Mouse (Mus musculus): Measurements from ENCODE around the gene Ocln. TPM values are rescaled to one million over a fixed set of nuclear protein-coding genes. Genes with fewer than 3 reads are reported as not detected.

The Ocln gene
- polyA plus RNA-seq, 1 experiment = 0.50 TPM

- no peak overlapping the region for H3K4me3 ChIP-seq (ENCODE audit: insufficient read depth, low read length)
- no peaks in the 10 kb centered on the region for H3K4me1 ChIP-seq (ENCODE audit: control insufficient read depth, insufficient read depth, low read length)
- no peak overlapping the region for H3K27ac ChIP-seq (ENCODE audit: insufficient read depth, low read depth, low read length)
- TF ChIP-seq POLR2A (IDR thresholded peaks at IDR 0.05; ENCODE audit: borderline replicate concordance, low read depth, low read length) (no peak), CTCF (IDR thresholded peaks at IDR 0.05; ENCODE audit: low read depth, low read length) (no peak)
Observed at GRCm38 (mm10) chr13:100547269-100547668, 5.2 kb downstream of the Ocln start.

GRCm38 (mm10) chr13:100545510-100545909 is 7.0 kb downstream of the Ocln start:
- no peaks in the 10 kb centered on the region for H3K4me1 ChIP-seq (ENCODE audit: control insufficient read depth, insufficient read depth, low read length)
- TF ChIP-seq CTCF (IDR thresholded peaks at IDR 0.05; ENCODE audit: low read depth, low read length) (no peak), POLR2A (IDR thresholded peaks at IDR 0.05; ENCODE audit: borderline replicate concordance, low read depth, low read length) (no peak)
- no peak overlapping the region for H3K27ac ChIP-seq (ENCODE audit: insufficient read depth, low read depth, low read length)
- no peak overlapping the region for H3K4me3 ChIP-seq (ENCODE audit: insufficient read depth, low read length)

- Histone ChIP-seq H3K4me3 (ENCODE audit: insufficient read depth, low read length) (no peak overlapping the region), H3K27ac (ENCODE audit: insufficient read depth, low read depth, low read length) (no peak overlapping the region), H3K4me1 (ENCODE audit: control insufficient read depth, insufficient read depth, low read length) (no peaks in the 10 kb centered on the region)
- TF ChIP-seq POLR2A (IDR thresholded peaks at IDR 0.05; ENCODE audit: borderline replicate concordance, low read depth, low read length) = no peak
- no peak for TF ChIP-seq CTCF (IDR thresholded peaks at IDR 0.05; ENCODE audit: low read depth, low read length)
Observed at GRCm38 (mm10) chr13:100544220-100544662, 8.3 kb downstream of the Ocln start.

GRCm38 (mm10) chr13:100543011-100543767 is 9.3 kb downstream of the Ocln start:
- H3K4me3 ChIP-seq (ENCODE audit: insufficient read depth, low read length) = no peak overlapping the region
- H3K4me1 ChIP-seq (ENCODE audit: control insufficient read depth, insufficient read depth, low read length) = no peaks in the 10 kb centered on the region
- no peak for TF ChIP-seq POLR2A (IDR thresholded peaks at IDR 0.05; ENCODE audit: borderline replicate concordance, low read depth, low read length)
- TF ChIP-seq CTCF (IDR thresholded peaks at IDR 0.05; ENCODE audit: low read depth, low read length) = no peak
- no peak overlapping the region for H3K27ac ChIP-seq (ENCODE audit: insufficient read depth, low read depth, low read length)

GRCm38 (mm10) chr13:100536149-100536548 is 16.4 kb downstream of the Ocln start:
- TF ChIP-seq POLR2A (IDR thresholded peaks at IDR 0.05; ENCODE audit: borderline replicate concordance, low read depth, low read length) = no peak
- Histone ChIP-seq H3K27ac (ENCODE audit: insufficient read depth, low read depth, low read length) (no peak overlapping the region), H3K4me3 (ENCODE audit: insufficient read depth, low read length) (no peak overlapping the region), H3K4me1 (ENCODE audit: control insufficient read depth, insufficient read depth, low read length) (no peaks in the 10 kb centered on the region)

GRCm38 (mm10) chr13:100532788-100533365 is 19.6 kb downstream of the Ocln start:
- Histone ChIP-seq H3K27ac (ENCODE audit: insufficient read depth, low read depth, low read length) (no peak overlapping the region), H3K4me1 (ENCODE audit: control insufficient read depth, insufficient read depth, low read length) (no peaks in the 10 kb centered on the region), H3K4me3 (ENCODE audit: insufficient read depth, low read length) (no peak overlapping the region)
- no peak for TF ChIP-seq CTCF (IDR thresholded peaks at IDR 0.05; ENCODE audit: low read depth, low read length)

GRCm38 (mm10) chr13:100526649-100527038 is 25.9 kb downstream of the Ocln start:
- no peak for TF ChIP-seq CTCF (IDR thresholded peaks at IDR 0.05; ENCODE audit: low read depth, low read length)
- no peak for TF ChIP-seq POLR2A (IDR thresholded peaks at IDR 0.05; ENCODE audit: borderline replicate concordance, low read depth, low read length)
- Histone ChIP-seq H3K4me3 (ENCODE audit: insufficient read depth, low read length) (no peak overlapping the region), H3K4me1 (ENCODE audit: control insufficient read depth, insufficient read depth, low read length) (no peaks in the 10 kb centered on the region), H3K27ac (ENCODE audit: insufficient read depth, low read depth, low read length) (no peak overlapping the region)

- TF ChIP-seq CTCF (IDR thresholded peaks at IDR 0.05; ENCODE audit: low read depth, low read length) (no peak), POLR2A (IDR thresholded peaks at IDR 0.05; ENCODE audit: borderline replicate concordance, low read depth, low read length) (no peak)
- H3K27ac ChIP-seq (ENCODE audit: insufficient read depth, low read depth, low read length) = no peak overlapping the region
- no peaks in the 10 kb centered on the region for H3K4me1 ChIP-seq (ENCODE audit: control insufficient read depth, insufficient read depth, low read length)
- H3K4me3 ChIP-seq (ENCODE audit: insufficient read depth, low read length) = no peak overlapping the region
Observed at GRCm38 (mm10) chr13:100525935-100526648, 26.4 kb downstream of the Ocln start.

- TF ChIP-seq POLR2A (IDR thresholded peaks at IDR 0.05; ENCODE audit: borderline replicate concordance, low read depth, low read length) (no peak), CTCF (IDR thresholded peaks at IDR 0.05; ENCODE audit: low read depth, low read length) (no peak)
- no peak overlapping the region for H3K4me3 ChIP-seq (ENCODE audit: insufficient read depth, low read length)
- no peak overlapping the region for H3K27ac ChIP-seq (ENCODE audit: insufficient read depth, low read depth, low read length)
- H3K4me1 ChIP-seq (ENCODE audit: control insufficient read depth, insufficient read depth, low read length) = no peaks in the 10 kb centered on the region
Observed at GRCm38 (mm10) chr13:100524896-100525295, 27.6 kb downstream of the Ocln start.

GRCm38 (mm10) chr13:100523698-100524097 is 28.8 kb downstream of the Ocln start:
- TF ChIP-seq POLR2A (IDR thresholded peaks at IDR 0.05; ENCODE audit: borderline replicate concordance, low read depth, low read length) (no peak), CTCF (IDR thresholded peaks at IDR 0.05; ENCODE audit: low read depth, low read length) (no peak)
- H3K4me3 ChIP-seq (ENCODE audit: insufficient read depth, low read length) = no peak overlapping the region
- no peak overlapping the region for H3K27ac ChIP-seq (ENCODE audit: insufficient read depth, low read depth, low read length)

More at GRCm38 (mm10) chr13:100523698-100524097, 28.8 kb downstream of the Ocln start:
- no peaks in the 10 kb centered on the region for H3K4me1 ChIP-seq (ENCODE audit: control insufficient read depth, insufficient read depth, low read length)

Data from bone marrow macrophage, adult 2 months (primary cell).